Mouse (Mus musculus): ENCODE data around the gene Inf2. TPM values are rescaled to one million over a fixed set of nuclear protein-coding genes. Genes with fewer than 3 reads are reported as not detected.
A peak's percentile ranks its signal among the peaks of the same experiment; 100 is the strongest.

The Inf2 gene
- total RNA-seq, 2 experiments from 2014 or later = 53.3 to 62.6 TPM

DNA sequence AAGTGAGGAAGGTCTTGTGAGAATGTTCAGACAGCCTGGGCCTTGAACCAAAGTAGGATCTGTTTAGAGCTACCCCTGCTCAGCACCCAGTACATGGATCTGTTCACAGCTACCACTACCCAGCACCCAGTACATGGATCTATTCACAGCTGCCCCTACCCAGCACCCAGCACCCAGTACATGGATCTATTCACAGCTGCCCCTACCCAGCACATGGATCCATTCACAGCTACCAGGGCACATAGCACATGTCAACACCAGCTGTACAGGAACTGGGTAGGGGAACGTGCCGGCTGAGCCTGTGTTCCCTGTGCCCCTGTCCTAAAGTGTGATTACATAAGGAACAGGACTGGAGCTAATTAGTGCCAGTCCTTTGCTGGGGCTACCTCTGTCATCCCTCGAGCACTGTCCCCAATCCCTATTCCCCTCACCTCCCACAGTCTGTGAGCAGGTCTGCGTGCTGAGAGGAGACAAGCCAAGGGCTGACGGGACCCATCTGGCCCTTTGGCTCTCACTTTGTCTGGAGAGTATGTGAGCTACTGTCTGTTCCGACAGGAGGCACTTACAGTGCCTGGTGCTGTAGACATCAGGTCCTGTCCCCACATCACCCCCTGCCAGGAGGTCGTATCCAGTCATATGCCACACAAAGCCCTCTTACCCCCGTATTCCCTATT, 2.1 kb downstream of the Inf2 start:
- intact Hi-C loops (cut with DNase I) = no loop called here
- peak in 1 of 2 experiments; percentile 21 for DNase-seq (ENCODE audit: extremely low spot score in 1 of 2, low spot score in 2 of 2)

DNA sequence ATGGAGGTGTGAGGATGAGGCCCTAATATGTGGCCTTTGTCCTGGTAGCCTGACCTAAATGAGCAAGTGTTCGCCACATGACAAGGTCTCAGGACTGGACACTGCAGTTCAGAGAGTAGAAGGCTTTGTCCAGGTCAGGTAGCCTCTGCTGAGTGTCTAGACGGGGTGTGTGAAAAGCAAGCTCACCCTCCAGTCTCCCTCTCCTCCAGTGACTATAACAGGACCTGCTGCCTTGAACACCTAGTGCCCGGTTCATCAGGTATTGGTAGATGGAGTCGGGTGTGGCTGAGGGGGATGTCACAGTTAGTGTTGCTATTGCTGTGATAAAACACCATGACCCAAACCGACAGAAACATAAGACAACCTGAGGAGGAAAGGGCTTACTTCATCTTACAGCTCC, 2.7 kb downstream of the Inf2 start:
- intact Hi-C loops (cut with DNase I) = no loop called here
- no peak for DNase-seq (ENCODE audit: extremely low spot score in 1 of 2, low spot score in 2 of 2)

DNA sequence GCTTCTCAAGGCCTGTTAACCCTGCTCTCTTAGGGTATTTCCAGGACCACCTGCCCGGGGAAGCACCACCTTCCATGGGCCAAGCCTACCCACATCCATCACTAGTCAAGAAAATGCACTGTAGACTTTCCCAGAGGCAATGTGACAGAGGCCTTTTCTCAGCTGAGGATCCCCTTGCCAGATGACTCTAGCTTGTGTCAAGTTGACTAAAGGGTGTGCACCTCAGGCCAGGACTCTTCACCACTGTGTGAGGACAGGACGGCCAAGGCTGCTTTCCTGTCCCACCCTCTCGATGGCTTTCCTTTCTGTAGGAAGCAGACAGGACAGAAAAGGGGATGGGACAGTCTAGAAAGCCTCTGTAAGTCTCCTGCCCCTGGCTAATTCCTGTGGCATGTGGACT, 3.1 kb downstream of the Inf2 start:
- DNase-seq (ENCODE audit: extremely low spot score in 1 of 2, low spot score in 2 of 2) = no peak
- intact Hi-C loops (cut with DNase I) = no loop called here

DNA sequence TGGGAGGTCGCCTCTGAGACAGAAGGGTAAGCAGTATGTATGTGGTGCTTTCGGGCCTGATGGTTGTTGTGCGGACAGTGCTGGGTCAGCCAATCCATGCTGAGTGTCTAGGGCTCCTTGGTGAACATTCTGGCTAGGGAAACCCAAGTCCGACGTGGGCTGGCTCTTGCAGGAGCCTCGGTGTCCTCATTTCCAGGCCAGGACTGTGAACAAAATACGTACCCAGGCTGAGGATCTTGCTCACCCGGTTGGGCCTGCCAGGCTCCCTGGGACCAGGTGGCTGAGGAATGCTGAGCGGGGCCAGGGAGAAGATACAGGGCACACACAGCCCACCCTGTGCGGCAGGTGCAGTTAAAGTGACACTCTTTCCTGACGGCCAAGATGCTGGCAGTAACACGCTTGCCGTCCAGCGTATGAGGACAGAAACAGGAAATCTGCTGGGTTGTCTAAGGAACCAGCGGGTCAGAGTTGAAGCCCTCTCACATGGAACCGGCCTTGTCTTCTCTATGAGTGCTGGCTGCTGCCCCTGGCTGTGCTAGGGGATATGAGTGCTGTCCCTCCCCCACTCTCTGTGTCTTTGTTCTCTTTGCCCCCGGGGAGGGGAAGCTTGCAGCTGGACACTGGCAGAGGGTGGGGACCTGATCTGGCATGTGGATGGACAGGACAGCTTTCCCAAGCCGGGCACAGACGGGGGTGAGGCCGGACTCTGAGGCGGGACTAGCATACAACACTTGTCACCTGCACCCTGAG, 4.6 kb downstream of the Inf2 start:
- intact Hi-C loops (cut with DNase I) = no loop called here
- no peak for DNase-seq (ENCODE audit: extremely low spot score in 1 of 2, low spot score in 2 of 2)

DNA sequence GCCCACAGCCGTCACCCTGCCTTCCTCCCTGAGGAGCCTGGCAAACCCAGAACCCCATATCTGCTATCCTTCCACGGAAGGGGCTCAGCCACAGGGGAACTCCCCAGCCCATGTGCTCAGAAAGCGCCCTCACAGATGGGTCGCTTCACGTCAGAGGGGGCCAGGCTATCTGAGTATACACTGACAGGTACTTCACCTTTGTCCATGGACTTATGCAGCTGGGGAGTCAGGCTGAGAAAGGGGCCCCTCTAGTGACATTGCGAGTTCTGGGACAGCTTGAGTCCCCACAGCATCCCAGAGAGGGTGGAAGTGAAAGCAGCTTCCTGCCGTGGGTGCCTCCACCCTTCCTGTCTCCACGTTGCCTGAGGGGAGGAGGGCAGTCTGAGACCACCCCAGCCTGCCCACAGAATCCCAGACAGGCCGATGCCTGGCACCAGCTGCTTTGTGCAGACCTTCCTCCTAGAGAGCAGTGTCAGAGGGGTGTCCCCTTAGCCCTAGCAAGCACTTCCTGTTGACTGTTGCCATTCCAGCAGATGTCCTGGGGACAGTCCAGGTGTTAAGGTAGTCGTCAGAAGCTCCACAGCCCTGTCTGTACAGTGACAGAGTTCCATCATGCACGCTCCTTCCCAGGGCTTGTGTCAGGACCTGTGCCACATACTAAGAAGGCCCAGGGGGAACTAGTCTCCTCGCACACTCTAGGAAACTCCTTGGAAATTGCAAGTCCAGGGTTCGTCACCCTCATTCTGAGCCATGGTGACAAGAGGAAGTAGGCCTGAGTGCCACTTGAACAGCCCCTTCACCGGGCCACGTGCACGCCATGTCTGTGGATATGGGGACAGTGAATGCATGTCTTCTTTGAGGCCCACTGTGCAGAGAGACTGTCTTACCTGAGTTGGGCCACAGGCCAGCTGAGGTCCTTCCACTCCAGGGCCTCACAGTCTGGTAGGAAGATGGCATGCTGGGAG, 5.6 kb downstream of the Inf2 start:
- intact Hi-C loops (cut with DNase I) = no loop called here
- no peak for DNase-seq (ENCODE audit: extremely low spot score in 1 of 2, low spot score in 2 of 2)

DNA sequence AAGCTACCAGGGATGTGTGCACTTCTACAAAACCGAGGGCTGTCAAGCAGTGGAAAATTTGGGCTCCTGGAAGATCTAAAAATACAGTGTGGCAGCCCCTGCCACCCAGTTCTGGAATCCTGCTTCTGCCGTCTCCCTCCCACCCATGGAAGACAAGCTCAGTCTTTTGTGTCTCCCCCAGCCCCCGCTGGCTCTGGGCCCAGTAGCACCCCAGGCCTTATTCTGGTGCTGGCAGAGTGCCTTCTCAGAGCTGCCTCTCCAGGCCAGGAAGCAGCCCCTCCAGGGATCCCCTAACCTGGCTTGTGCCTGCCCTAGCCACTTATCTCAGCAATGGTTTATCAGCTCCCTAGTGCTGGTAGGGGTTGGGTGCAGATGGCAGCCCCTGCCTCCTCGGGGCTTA, 6.4 kb downstream of the Inf2 start:
- intact Hi-C loops (cut with DNase I) = no loop called here
- DNase-seq (ENCODE audit: extremely low spot score in 1 of 2, low spot score in 2 of 2) = peak; percentile 54 to 80

DNA sequence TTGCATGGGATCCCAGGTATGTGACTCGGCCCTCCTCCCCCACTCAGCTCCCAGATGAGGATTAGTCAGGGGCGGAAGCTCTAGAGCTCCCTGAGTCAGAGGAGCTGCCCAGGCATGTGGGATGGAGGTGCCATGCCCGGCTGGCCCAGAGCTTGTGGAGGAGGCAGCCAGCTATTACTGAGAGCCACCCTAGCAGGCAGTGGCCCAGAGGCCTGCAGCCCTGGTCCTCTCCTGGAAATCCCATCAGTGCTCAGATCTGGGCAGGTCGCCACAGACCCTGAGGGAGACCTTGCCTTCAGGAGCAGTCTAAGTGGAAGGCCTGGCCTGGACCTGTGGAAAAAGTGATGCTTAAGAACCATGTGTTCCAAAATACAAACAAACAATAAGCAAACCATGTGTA, 7.0 kb downstream of the Inf2 start:
- intact Hi-C loops (cut with DNase I) = no loop called here
- no peak for DNase-seq (ENCODE audit: extremely low spot score in 1 of 2, low spot score in 2 of 2)

DNA sequence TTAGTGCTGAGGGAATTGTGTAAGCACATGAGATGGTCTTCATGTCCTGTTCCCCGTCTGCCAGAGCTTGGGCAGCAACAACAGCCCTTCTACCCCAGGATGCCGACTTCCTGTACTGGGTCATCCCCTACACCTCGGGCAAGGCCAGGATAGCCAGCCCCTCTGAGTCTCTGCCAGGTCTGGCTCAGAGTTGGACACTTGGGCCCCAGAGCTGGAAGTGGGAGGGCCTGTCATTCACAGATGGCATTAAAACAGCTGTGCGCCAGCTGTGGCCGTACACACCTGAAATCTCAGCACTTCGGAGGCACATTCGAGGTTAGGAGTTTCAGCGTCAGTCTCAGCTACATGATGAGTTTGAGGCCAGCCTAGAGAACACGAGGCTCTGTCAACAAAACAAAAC, 7.9 kb downstream of the Inf2 start:
- intact Hi-C loops (cut with DNase I) = no loop called here
- no peak for DNase-seq (ENCODE audit: extremely low spot score in 1 of 2, low spot score in 2 of 2)

DNA sequence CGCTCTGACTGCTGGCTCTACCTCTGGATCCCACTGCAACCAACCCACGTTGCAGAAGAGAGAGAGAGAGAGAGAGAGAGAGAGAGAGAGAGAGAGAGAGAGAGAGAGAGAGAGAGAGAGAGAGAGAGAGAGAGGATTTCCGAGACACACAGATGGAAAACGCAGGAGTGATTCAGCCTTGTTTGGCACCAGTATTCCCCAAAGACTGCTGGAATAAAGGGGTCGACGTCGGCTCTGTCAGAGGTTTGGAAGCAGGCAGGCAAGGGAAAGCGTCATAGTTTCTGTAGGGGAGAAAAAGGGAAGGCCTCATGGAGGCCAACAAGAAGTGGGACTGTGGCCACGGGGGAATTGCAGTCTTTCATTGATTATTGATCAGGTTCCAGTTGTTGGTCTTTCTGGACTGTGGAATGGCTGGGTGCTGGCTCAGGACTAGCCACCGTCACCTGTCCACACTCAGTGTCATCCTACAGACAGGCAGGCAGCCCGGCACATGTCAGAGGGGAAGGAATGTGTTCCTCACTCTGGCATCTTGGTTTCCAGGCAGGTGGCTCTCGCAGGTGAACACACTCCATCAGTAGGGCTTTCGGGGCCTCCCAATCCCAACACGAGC, 8.4 kb downstream of the Inf2 start:
- no peak for DNase-seq (ENCODE audit: extremely low spot score in 1 of 2, low spot score in 2 of 2)
- intact Hi-C loops (cut with DNase I) = no loop called here

DNA sequence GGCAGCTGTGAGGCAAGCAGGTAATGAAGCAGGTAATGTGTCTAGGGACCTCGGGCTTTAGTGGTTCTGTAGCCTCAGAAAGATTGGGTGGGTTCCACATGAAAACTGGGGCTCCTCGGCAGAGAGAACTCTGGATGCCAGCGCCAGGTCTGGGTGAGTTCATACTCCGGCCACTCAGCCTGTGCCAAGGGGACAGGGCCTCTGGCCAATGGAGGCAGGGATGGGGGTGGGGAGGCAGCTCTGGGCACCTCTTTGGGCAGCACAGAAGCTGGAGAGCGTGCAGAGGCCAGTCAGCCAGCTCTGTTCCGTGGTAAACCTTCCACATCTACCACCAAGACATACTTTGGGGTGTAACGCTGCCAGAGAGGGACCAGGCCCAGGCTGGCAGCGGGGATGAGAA, 9.0 kb downstream of the Inf2 start:
- peak in 1 of 2 experiments; percentile 67 for DNase-seq (ENCODE audit: extremely low spot score in 1 of 2, low spot score in 2 of 2)
- intact Hi-C loops (cut with DNase I) = no loop called here

DNA sequence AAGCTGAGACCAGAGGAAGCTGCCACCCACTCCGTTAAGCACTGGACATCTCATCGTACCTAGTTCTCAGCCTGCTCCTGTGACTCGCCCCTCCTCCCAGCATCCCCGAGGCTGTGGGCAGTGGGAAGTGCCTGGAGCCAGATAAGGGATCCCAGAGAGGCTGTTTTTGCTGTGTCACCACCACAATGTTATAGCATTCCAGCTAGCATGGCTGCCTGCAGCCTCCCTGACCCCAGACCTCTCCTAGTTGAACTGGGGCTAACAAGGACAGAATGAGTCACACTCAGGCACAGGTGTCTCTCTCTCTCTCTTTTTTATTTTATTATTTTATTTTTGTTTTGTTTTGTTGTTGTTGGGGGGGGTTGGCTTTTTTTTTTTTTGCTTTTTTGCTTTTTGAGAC, 10.6 kb downstream of the Inf2 start:
- intact Hi-C loops (cut with DNase I) = no loop called here
- no peak for DNase-seq (ENCODE audit: extremely low spot score in 1 of 2, low spot score in 2 of 2)

DNA sequence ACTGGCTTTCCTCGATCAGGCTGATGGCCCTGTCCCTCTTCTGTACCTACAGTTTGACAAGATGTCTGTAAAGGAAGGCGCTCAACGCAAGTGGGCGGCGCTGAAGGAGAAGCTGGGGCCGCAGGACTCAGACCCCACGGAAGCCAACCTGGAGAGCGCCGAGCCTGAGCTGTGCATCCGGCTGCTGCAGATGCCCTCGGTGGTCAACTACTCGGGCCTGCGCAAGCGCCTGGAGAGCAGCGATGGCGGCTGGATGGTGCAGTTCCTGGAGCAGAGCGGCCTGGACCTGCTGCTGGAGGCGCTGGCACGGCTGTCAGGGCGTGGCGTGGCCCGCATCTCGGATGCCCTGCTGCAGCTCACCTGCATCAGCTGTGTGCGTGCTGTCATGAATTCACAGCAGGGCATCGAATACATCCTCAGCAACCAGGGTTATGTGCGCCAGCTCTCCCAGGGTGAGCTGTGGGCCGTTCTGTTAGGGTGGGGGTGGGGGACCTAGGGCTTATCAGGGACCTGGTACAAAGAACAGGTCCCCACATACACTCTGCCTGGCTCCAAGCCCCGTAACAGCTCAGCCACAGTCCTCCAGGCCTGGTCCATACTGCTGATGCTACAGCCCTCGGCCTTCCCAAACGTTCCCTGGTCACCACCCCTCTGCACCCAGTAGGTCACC, 11.5 kb downstream of the Inf2 start:
- DNase-seq (ENCODE audit: extremely low spot score in 1 of 2, low spot score in 2 of 2) = no peak
- intact Hi-C loops (cut with DNase I) = no loop called here

DNA sequence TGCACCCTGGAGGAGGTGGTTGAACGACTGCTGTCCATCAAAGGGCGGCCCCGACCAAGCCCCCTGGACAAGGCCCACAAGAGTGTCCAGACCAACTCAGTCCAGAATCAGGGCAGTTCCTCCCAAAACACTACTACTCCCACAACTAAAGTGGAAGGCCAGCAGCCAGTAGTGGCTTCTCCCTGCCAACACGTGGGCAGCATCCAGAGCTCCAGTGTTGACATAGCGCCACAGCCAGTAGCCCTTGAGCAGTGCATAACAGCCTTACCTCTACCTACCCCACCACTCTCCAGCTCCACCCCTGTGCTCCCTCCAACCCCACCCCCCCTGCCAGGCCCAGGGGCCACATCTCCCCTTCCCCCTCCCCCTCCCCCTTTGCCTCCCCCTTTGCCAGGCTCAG, 15.4 kb downstream of the Inf2 start:
- intact Hi-C loops (cut with DNase I) = no loop called here
- DNase-seq (ENCODE audit: extremely low spot score in 1 of 2, low spot score in 2 of 2) = no peak

DNA sequence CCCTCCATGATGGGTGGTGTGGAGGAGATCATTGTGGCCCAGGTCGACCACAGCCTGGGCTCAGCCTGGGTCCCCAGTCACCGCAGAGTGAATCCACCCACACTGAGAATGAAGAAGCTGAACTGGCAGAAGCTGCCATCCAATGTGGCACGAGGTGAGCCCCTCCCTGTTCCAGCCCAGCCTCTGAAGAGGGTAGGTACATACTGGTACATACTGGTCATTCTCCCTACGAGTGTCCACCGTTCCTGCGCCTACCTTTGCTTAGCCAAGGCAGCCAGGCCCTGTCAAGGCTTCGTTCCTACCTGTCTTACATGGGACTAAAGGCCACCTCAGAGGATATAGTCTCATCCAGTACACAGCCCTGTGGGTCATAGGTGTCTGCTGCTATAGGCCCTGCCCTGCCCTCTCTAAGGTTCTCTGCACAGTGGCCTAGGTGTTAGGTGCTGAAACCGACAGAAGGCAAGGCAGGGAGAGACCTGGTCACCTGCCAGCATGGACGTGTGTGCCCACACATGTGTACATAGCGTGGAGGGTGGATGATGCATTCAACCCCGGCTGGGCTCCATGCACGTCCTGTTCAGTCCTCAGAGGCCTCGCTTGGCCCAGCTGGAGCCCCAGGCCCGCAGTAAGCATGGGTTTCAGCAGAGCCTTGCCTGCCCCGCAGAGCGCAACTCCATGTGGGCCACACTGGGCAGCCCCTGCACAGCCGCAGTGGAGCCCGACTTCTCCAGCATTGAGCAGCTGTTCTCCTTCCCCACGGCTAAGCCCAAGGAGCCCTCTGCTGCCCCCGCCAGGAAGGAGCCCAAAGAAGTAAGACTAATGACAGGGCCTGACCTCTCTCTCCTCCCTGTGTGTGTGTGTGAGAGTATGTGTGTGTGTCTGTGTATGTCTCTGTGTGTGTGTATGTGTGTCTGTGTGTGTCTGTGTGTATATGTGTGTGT, 16.4 kb downstream of the Inf2 start:
- intact Hi-C loops (cut with DNase I) = loop anchor here (1.0 kb wide), 1 partner anchor 53 kb away; no protein-coding TSS in a partner anchor
- DNase-seq (ENCODE audit: extremely low spot score in 1 of 2, low spot score in 2 of 2) = peak in 1 of 2 experiments; percentile 80

DNA sequence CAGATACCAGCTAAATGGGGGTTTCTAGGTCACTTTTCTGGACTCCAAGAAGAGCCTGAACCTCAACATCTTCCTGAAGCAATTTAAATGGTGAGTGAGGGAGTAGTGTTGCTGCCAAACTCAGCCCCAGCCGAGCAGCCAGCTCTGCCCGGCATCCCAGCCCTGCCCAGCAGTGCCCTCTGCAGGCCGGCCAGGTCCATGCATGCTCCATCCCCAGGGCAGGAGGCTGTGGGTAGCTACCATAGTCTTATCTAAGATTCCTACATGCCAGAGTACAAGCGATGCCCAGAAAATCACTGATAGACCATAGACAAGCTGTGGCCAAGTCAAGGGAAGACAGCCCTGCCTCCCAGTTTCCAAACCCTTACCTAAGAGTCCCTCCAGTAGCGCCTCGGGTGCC, 17.2 kb downstream of the Inf2 start:
- DNase-seq (ENCODE audit: extremely low spot score in 1 of 2, low spot score in 2 of 2) = peak in 1 of 2 experiments; percentile 87
- intact Hi-C loops (cut with DNase I) = loop anchor here (1.0 kb wide), 1 partner anchor 53 kb away; no protein-coding TSS in a partner anchor

DNA sequence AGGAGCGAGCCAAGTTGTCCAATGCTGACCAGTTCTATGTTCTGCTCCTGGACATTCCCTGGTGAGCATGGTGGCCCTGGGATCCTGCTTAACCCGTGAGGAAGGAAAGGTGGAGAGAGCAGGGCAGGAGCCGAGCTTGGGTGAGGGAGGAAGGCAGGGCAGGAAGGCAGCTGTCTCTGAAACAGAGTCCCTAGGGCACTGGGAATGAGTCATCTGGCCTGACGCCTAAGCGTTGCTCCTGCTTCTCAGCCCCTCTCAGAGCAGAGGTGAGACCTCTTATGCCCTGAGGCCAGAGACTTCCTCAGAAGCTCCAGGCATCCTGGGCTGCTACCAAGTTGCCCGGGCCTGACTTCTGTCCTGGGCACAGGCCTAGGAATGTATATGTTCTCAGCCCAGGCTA, 18.4 kb downstream of the Inf2 start:
- intact Hi-C loops (cut with DNase I) = no loop called here
- DNase-seq (ENCODE audit: extremely low spot score in 1 of 2, low spot score in 2 of 2) = no peak

DNA sequence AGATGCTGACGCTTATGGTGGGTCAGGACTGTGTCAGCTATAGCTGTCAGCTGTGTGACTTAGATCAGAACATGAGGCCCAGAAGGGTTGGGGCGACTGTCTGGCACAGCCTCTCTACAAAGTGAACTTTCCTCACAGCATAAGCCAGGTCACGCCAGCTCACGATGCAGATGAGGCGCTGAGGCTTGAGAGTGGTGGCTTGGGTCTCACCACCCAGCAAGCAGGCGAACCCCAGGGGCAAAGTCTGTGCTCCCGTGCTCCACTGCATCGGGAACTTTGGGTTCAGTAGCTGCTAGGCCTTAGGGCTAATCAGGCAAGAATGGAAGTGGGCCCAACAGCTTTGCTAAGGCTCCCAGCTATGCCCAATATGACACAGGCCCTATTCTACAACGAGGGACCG, 20.4 kb downstream of the Inf2 start:
- DNase-seq (ENCODE audit: extremely low spot score in 1 of 2, low spot score in 2 of 2) = no peak
- intact Hi-C loops (cut with DNase I) = no loop called here

DNA sequence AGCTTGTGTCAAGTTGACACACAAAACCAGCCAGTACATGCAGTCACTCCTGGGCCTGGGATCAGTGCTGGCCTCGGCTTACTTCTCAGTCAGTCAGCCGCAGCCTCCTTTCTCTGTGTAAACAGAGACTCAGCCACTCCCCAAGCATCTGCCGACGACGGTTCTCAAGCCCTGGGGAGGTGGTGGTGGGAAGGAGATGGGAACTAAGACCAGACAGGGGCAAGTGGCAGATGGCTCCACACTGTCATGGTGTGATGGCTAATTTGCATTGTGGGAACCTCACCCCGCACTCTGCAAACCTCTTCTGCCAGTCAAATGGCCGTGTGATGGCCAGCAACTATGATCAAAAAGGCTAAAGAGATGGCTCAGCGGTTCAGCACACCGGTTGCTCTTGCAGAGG, 28.1 kb downstream of the Inf2 start:
- DNase-seq (ENCODE audit: extremely low spot score in 1 of 2, low spot score in 2 of 2) = no peak
- intact Hi-C loops (cut with DNase I) = no loop called here
